Mouse (Mus musculus) lung, postnatal 4 days (tissue): ENCODE results near the gene Cog1.
"Not testable (repeated sequence)": the region's sequence is repeated elsewhere in the genome, so short reads cannot be mapped to it uniquely, and the experiment has no call there.

ENCODE experiments used
- DNase-seq, 2 experiments: peaks; one replicate each; pipeline ENCODE4 v3.0.0; 2021

Cog1 gene

DNA sequence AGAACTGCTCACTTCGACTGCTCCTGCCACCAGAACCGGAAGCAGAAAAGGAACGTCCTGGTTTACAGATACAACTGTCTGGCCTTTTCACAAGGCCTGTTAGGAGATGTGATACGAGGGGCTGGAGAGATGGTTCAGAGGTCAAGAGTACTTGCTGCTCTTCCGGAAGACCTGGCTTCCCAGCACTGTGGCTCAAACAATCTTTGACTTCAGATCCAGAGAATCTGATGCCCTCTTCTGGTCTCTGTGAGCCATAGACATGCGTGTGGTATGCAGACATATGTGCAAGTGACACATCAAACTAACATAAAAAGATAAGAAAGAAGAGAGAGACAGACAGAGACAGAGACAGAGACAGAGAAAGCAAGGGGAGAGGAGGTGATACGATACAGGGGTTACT, 16.7 kb upstream of the Cog1 start:
- no peak for DNase-seq

DNA sequence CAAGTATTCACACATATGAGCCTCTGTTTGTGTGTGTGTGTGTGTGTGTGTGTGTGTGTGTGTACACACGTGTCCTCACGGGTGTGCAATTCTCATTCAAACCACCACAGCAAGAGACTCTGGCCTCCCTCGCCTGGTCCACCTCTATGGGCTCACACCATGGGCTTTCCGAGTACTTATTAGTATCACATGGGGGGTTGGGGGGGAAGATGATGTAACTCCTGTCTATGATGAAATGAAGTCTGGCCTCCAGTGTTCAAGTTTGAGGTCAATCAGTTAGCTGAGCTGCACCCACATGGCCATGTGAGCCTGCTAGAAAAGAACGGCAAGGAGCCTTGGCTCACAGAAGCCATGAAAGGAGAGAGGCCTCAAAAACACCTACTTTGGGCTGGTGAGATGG, 15.6 kb upstream of the Cog1 start:
- DNase-seq: no peak

- DNase-seq: no peak
These were observed 14.3 kb upstream of the Cog1 start for GRCm38 (mm10) chr11:113634699-113635121.

GRCm38 (mm10) chr11:113638680-113639079, 10.3 kb upstream of the Cog1 start:
- no peak for DNase-seq

DNA sequence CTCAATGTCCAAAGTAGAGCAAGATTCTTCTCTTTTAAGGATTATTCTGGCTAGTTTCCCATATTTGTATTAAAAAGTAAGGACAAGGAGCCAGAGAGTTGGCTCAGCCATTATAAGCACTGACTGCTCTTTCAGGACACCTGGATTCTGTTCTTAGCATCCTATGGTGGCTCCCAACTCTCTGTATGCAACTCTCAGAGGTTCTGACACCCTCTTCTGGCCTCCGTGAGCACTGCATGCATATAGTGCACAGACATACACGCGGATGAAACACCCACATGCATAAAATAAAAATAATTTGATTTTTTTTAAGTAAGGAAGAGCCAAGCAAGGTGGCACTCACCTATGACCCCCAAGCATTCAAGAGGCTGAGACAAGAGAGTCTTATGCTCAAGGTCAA, 3.8 kb upstream of the Cog1 start:
- DNase-seq: no peak

DNA sequence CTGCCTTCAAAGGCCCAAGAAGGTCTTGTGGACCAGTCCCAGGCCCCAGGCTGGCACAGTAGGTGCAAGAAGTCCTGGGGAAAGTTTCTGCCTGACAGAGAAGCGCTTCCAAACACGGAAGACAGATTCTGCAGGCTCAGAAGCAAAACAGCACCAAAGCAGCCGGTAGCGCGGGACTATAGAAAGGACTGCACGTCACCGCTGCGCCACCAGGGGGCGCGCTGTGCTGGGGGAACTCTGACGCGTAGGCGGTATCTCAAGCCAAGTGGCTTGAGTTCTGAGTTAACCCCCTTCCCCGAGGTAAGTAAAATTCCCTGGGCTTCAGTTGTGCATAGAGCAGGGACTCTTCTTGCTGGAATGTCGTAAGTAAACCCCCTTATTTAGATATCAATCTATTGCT, 817 bp upstream of the Cog1 start:
- peak; percentile 79 to 88 for DNase-seq

DNA sequence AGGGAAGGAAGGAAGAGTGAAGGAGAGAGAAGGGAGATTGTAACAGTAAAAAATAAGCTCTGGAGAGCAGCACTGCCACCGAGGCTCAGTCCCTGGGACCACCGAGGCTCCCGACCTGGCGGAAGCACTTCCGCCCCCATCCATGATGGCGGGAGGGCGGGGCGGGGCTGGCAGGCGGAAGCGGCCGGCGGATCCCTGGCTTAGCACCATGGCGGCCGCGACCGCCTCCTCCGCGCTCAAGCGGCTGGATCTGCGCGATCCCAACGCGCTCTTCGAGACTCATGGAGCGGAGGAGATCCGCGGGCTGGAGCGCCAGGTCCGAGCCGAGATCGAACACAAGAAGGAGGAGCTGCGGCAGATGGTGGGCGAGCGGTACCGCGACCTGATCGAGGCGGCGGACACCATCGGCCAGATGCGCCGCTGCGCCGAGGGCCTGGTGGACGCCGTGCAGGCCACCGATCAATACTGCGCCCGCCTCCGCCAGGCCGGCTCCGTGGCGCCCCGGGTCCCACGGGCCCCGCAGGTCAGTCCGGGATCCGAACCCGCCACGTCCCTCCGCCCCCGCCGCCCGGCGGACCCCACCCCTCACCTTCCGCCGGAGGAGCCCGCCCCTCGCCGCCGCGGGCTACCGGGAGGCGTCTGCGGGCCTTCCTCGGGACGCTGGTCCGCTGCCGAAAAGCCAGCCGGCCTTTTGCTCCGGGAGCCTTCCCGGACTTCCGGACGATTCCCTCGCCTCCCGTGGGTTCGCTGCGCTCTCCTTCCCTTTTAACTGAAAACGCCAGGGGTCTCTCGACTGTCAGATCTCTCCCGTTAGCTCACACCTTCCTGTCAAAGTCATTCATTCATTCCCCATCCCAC, 613 bp downstream of the Cog1 start, which contains the start of gene Slc39a11:
Gene Slc39a11 (minus strand): TSS at position 727 of the 858 bp plus-strand sequence.
- peak; percentile 79 to 81 for DNase-seq

- DNase-seq: no peak
These were observed 2.4 kb downstream of the Cog1 start for GRCm38 (mm10) chr11:113651206-113651906.

DNA sequence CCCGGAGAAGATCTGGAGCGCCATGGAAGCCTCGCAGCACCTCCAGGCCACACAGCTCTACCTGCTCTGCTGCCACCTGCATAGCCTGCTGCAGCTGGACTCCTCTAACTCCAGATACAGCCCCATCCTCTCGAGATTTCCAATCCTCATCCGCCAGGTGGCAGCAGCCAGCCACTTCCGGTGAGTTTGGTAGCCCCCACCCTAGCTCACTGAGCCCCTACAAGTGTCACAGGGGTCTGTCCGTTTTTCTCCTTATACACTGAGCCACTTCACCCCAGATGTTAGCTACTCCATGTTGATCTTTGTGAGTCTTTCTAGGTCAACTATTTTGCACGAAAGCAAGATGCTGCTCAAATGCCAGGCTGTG, 2.9 kb downstream of the Cog1 start:
- DNase-seq: peak; percentile 64 to 66

DNA sequence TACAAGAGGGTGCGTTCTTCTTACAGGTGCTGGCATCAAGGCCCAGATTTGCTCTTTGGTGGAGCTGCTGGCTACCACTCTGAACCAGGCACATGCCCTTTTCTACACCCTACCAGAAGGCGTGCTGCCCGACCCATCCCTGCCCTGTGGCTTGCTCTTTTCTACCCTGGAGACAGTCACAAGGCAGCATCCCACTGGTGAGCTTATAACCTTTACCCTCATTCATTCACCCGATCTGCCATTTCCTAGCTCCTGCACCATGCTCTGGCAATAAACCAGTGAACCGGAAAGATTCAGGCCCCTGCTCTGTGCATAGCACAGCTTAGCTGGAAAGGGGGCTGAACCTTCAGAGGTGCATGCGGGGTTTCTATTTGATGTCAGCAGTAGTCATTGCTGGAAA, 3.5 kb downstream of the Cog1 start:
- no peak for DNase-seq

DNA sequence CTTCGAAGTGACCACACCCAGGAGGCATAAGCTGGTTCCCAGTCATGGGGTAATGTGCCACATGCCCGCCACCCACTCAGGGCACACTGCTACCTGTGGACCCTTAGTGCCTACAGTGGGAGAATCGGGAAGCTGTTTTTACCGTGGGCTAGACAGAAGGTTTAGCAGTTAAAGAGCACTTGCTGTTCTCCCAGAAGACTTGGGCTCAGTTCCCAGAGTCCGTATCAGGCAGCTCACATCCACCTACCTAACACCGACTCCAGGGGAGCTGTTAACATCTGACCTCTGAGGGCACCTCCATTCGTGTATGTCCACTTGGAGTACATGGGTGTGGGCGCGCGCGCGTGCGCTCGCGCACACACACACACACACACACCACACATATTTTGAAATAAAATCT, 5.1 kb downstream of the Cog1 start:
- no peak for DNase-seq

- DNase-seq: no peak
These were observed 5.7 kb downstream of the Cog1 start for GRCm38 (mm10) chr11:113654561-113655270.

GRCm38 (mm10) chr11:113656511-113656932, 7.6 kb downstream of the Cog1 start:
- DNase-seq: no peak

DNA sequence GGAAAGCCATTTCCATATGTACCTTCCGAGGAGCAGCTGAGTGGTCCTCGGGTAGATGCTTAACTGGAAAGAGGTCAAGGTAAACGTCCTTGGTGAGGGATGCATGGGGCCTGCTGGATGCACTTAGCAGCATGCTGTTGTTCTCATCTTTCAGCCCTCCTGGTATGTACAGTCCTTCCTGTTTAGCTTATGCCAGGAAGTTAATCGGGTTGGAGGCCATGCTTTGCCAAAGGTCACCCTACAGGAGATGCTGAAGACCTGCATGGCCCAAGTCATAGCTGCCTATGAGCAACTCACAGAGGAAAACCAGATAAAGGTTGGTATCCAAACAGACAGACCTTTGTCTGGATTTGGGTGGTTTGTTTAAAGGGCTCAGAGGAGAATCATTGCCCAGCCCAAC, 8.3 kb downstream of the Cog1 start:
- no peak for DNase-seq

- DNase-seq: no peak
These were observed 9.3 kb downstream of the Cog1 start for GRCm38 (mm10) chr11:113658319-113658718.

GRCm38 (mm10) chr11:113658763-113659162, 9.8 kb downstream of the Cog1 start:
- no peak for DNase-seq

DNA sequence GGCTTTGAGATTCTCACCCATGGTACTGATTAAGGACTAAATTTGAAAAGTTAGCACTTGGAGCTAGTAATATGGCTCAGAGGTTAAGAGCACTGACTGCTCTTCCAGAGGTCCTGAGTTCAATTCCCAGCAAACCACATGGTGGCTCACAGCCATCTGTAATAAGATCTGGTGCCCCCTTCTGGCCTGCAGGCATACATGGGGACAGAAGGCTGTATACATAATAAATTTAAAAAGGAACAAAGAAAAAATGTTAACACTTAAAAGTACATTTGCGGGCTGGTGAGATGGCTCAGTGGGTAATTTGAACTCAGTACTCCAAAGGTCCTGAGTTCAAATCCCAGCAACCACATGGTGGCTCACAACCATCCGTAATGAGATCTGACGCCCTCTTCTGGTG, 11.2 kb downstream of the Cog1 start:
- DNase-seq: not testable (repeated sequence)

GRCm38 (mm10) chr11:113660940-113661339, 12.0 kb downstream of the Cog1 start:
- DNase-seq: no peak

DNA sequence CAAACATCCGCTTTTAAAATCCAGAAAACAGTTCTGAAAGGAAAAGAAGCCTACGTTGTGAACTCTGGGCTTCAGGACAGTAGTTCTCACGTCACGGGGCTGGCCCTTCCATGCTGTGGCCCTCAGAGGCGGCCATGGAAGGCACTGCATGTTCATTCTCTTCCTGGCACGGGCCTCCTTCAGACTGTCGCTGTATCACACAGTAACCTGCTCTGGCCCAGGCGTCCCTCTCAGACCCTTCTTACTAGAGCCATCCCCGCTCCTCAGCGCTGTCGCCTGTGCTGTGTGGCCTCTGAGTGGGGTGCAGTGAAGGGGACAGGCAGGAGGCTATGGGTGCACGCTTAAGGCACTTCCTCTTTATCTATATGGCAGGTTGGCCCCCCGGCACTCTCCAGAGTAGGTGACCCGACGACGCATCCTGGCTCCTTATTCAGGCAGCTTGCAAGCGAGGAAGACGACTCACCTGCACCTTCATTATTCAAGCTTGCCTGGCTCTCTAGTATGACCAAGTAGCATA, 12.9 kb downstream of the Cog1 start:
- DNase-seq: no peak

- no peak for DNase-seq
These were observed 15.3 kb downstream of the Cog1 start for GRCm38 (mm10) chr11:113664279-113664678.

- no peak for DNase-seq
These were observed 17.2 kb downstream of the Cog1 start for GRCm38 (mm10) chr11:113666205-113666604.

DNA sequence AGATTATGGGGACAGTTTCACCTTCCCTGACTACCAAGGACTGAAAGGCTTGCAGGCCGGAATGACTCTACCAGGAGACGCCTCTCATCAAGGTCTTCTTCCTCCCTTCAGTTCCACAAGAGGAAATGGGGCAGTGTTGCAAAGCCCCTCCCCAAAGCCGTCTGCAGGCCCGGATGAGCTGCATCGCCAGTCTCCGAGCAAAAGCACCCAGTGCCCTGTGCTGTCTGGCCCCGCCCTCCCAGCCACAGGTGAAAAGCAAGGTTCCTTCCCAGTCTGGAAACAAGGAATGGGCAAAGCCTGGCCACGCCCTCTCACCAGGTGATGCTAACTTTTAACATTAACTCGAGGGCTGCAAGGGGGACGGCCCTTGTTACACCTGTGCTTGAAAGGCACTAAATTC, 17.7 kb downstream of the Cog1 start:
- DNase-seq: peak; percentile 35 to 62

- DNase-seq: no peak
These were observed 18.2 kb downstream of the Cog1 start for GRCm38 (mm10) chr11:113667122-113667521.
